Mouse (Mus musculus) hindbrain, embryonic 11.5 days (tissue): ENCODE data around the gene Usp36. TPM values are rescaled to one million over a fixed set of nuclear protein-coding genes. Genes with fewer than 3 reads are reported as not detected.

ENCODE experiments used
- ATAC-seq: fragments of 200-750 bp; cut with Nextera tagmentation; 2 replicates; pipeline ENCODE4 v1.8.0; 2017; ENCODE audit warnings: mild to moderate bottlenecking, moderate TSS enrichment, moderate library complexity; ENCODE audit not compliant: low FRiP score
- DNase-seq: peaks from one replicate; pipeline ENCODE4 v3.0.0-alpha.2; 2015; ENCODE audit warnings: low spot score
- H3K27ac ChIP-seq: fragments of 300-500 bp; sonication (generic); 2 replicates; pipeline ENCODE4 v1.5.1; 2014; ENCODE audit warnings: mild to moderate bottlenecking, low read depth, low read length
- H3K27me3 ChIP-seq: fragments of 300-500 bp; sonication (generic); 2 replicates; pipeline ENCODE4 v1.6.1; 2014; ENCODE audit warnings: mild to moderate bottlenecking, low read length, moderate library complexity, mixed read lengths; ENCODE audit not compliant: control insufficient read depth, insufficient read depth
- H3K36me3 ChIP-seq: fragments of 300-500 bp; sonication (generic); 2 replicates; pipeline ENCODE4 v1.6.1; 2014; ENCODE audit warnings: mild to moderate bottlenecking, low read length, moderate library complexity, mixed read lengths; ENCODE audit not compliant: control insufficient read depth, insufficient read depth
- H3K4me1 ChIP-seq: fragments of 300-500 bp; sonication (generic); replicated peaks from 2 replicates; pipeline ENCODE4 v1.6.1; 2014; ENCODE audit warnings: low read length, mixed read lengths; ENCODE audit not compliant: control insufficient read depth, insufficient read depth
- H3K4me2 ChIP-seq: fragments of 300-500 bp; sonication (generic); replicated peaks from 2 replicates; pipeline ENCODE4 v1.6.1; 2014; ENCODE audit warnings: mild to moderate bottlenecking, low read depth, low read length
- H3K4me3 ChIP-seq: fragments of 300-500 bp; sonication (generic); 2 replicates; pipeline ENCODE4 v1.5.1; 2014; ENCODE audit warnings: low read depth, low read length
- H3K9ac ChIP-seq: fragments of 300-500 bp; sonication (generic); 2 replicates; pipeline ENCODE4 v1.6.1; 2014; ENCODE audit warnings: low read depth, low read length
- H3K9me3 ChIP-seq: fragments of 300-500 bp; sonication (generic); 2 replicates; pipeline ENCODE4 v1.6.1; 2016; ENCODE audit warnings: low read length; ENCODE audit not compliant: control insufficient read depth
- WGBS: fragments of 180-500 bp; shearing (Covaris S2); extraction: QIAGEN DNeasy Blood & Tissue Kit; methylation state at CpG from one replicate; pipeline ENCODE4 v1.1.7; 2014; 5-methylcytosine and 5-hydroxymethylcytosine counted together
- polyA plus RNA-seq: library from polyadenylated mRNA; unstranded; fragments of >200 nt; fragmentation: Nextera tagmentation; extraction: Ambion mirVana; gene quantifications from 2 replicates; pipeline ENCODE4 v1.2.1, GENCODE M21; 2014

Gene Usp36
- 9.8 and 9.9 TPM in 2 replicates for polyA plus RNA-seq

GRCm38 (mm10) chr11:118289999-118290889 is at the start of gene Usp36:
Gene Usp36 (minus strand): TSS chr11:118290244.
- no peaks in the 10 kb centered on the region for H3K36me3 ChIP-seq
- ATAC-seq (peak; percentile 99), DNase-seq (peak; percentile 99)
- H3K9me3 ChIP-seq, result no peaks in the 10 kb centered on the region
- 1% methylated on average over 68 of the region's 68 CpGs for WGBS
- H3K27me3 ChIP-seq, result no peaks in the 10 kb centered on the region
- peak within 1 kb of the TSS; percentile 77 for H3K4me2 ChIP-seq
- peak within 1 kb of the TSS; percentile 87 for H3K9ac ChIP-seq
- peak within 1 kb of the TSS; percentile 78 for H3K4me3 ChIP-seq
- peak within 1 kb of the TSS; percentile 82 for H3K27ac ChIP-seq
- no peaks in the 10 kb centered on the region; the same call in 1 of the 2 replicates for H3K4me1 ChIP-seq

GRCm38 (mm10) chr11:118337491-118338168 is 47.6 kb upstream of the Usp36 start:
- no peaks in the 10 kb centered on the region for H3K9me3 ChIP-seq
- H3K27me3 ChIP-seq, result no peaks in the 10 kb centered on the region
- ATAC-seq, result no peak
- H3K36me3 ChIP-seq, result no peaks in the 10 kb centered on the region; the same call in 1 of the 2 replicates
- H3K27ac ChIP-seq, result no peak overlapping the region
- H3K4me3 ChIP-seq, result no peak overlapping the region
- WGBS, result 91% methylated on average over 8 of the region's 8 CpGs
- no peak for DNase-seq
- H3K4me1 ChIP-seq, result peaks cover 6% of the 10 kb centered on the region
- H3K4me2 ChIP-seq, result no peak overlapping the region
- no peak overlapping the region for H3K9ac ChIP-seq

- Histone ChIP-seq H3K9ac (no peak overlapping the region), H3K4me1 (no peaks in the 10 kb centered on the region), H3K36me3 (no peaks in the 10 kb centered on the region; the same call in 1 of the 2 replicates), H3K27ac (no peak overlapping the region), H3K27me3 (no peaks in the 10 kb centered on the region), H3K4me3 (no peak overlapping the region), H3K4me2 (no peak overlapping the region), H3K9me3 (no peaks in the 10 kb centered on the region)
- DNase-seq (no peak), ATAC-seq (no peak)
- 93% methylated on average over 17 of the region's 17 CpGs for WGBS
Measured at GRCm38 (mm10) chr11:118333431-118333830, 43.4 kb upstream of the Usp36 start.

- Histone ChIP-seq H3K4me3 (no peak overlapping the region), H3K9me3 (no peaks in the 10 kb centered on the region), H3K4me2 (no peak overlapping the region), H3K27me3 (no peaks in the 10 kb centered on the region), H3K36me3 (no peaks in the 10 kb centered on the region; the same call in 1 of the 2 replicates), H3K27ac (no peak overlapping the region), H3K9ac (no peak overlapping the region), H3K4me1 (no peaks in the 10 kb centered on the region)
- 91% methylated on average over 11 of the region's 11 CpGs for WGBS
- no peak for DNase-seq
- ATAC-seq, result no peak
Measured at GRCm38 (mm10) chr11:118332376-118332775, 42.3 kb upstream of the Usp36 start.

GRCm38 (mm10) chr11:118330777-118331176 is 40.7 kb upstream of the Usp36 start:
- ATAC-seq (no peak), DNase-seq (no peak)
- Histone ChIP-seq H3K4me3 (no peak overlapping the region), H3K27ac (no peak overlapping the region), H3K9ac (no peak overlapping the region), H3K4me2 (no peak overlapping the region), H3K36me3 (no peaks in the 10 kb centered on the region; the same call in 1 of the 2 replicates), H3K4me1 (no peaks in the 10 kb centered on the region), H3K27me3 (no peaks in the 10 kb centered on the region), H3K9me3 (no peaks in the 10 kb centered on the region)
- 95% methylated on average over 16 of the region's 16 CpGs for WGBS

GRCm38 (mm10) chr11:118330361-118330760 is 40.3 kb upstream of the Usp36 start:
- no peaks in the 10 kb centered on the region; the same call in 1 of the 2 replicates for H3K36me3 ChIP-seq
- H3K4me2 ChIP-seq, result no peak overlapping the region
- H3K9me3 ChIP-seq, result no peaks in the 10 kb centered on the region
- ATAC-seq, result no peak
- no peak for DNase-seq
- no peaks in the 10 kb centered on the region for H3K27me3 ChIP-seq
- no peak overlapping the region for H3K27ac ChIP-seq
- WGBS, result 95% methylated on average over 14 of the region's 14 CpGs
- no peak overlapping the region for H3K4me3 ChIP-seq
- no peak overlapping the region for H3K9ac ChIP-seq
- no peaks in the 10 kb centered on the region for H3K4me1 ChIP-seq

GRCm38 (mm10) chr11:118328947-118329346 is 38.9 kb upstream of the Usp36 start:
- Histone ChIP-seq H3K36me3 (no peaks in the 10 kb centered on the region; the same call in 1 of the 2 replicates), H3K27me3 (no peaks in the 10 kb centered on the region), H3K4me2 (no peak overlapping the region), H3K9ac (no peak overlapping the region), H3K9me3 (no peaks in the 10 kb centered on the region), H3K4me1 (no peaks in the 10 kb centered on the region), H3K27ac (no peak overlapping the region), H3K4me3 (no peak overlapping the region)
- no peak for DNase-seq
- WGBS, result 90% methylated on average over 5 of the region's 5 CpGs
- ATAC-seq, result no peak

- ATAC-seq (no peak), DNase-seq (no peak)
- H3K36me3 ChIP-seq, result no peaks in the 10 kb centered on the region; the same call in 1 of the 2 replicates
- H3K4me2 ChIP-seq, result no peak overlapping the region
- no peaks in the 10 kb centered on the region for H3K9me3 ChIP-seq
- H3K27ac ChIP-seq, result no peak overlapping the region
- H3K9ac ChIP-seq, result no peak overlapping the region
- no peaks in the 10 kb centered on the region for H3K27me3 ChIP-seq
- no peaks in the 10 kb centered on the region for H3K4me1 ChIP-seq
- H3K4me3 ChIP-seq, result no peak overlapping the region
- 96% methylated on average over 6 of the region's 6 CpGs for WGBS
Measured at GRCm38 (mm10) chr11:118328511-118328910, 38.5 kb upstream of the Usp36 start.
